Mouse (Mus musculus): ENCODE data around the gene Nsrp1.
"Not testable (repeated sequence)": the region's sequence is repeated elsewhere in the genome, so short reads cannot be mapped to it uniquely, and the experiment has no call there.

Gene Nsrp1

DNA sequence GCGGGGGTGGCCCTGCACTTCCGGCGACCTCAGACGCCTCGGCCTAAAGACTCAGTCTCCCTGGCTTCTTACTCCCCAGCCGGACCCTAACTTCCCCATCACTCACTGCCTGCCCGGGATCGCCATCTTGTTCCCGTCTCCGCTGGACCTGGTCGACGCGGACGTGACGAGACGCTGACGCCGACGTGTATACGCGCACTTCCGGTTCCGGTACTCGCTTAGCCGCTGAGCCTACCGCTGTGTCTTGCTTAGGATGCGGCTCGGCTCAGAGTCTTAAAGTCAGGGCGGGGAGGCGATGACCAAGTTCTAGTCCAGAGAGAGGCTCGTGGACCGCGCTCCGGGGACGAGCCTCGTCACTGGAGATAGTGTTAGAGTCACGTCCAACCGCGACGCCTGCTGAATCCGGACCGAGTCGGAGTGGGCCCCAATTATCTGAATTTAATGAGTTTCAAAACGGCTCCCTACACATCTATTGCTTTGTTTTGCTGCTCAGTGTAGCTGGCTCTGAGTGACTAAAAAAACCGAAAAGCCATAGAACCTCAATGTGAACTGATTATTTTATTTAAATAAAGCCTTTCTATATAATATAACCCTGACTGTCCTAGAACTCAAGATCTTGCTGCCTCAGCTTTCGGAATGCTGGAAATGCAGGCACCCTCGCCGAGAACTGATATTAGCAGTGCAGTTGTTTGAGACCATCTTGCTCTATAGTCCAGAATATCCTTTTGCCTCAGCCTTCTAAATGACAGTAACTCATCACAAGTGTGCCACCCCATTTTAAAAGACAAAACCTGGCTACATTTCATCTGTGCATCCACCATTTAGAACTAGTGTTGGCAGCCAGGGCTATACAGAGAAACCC is at the start of gene Nsrp1:
Nsrp1 (minus strand) TSS at position 163 of the 862 bp plus-strand sequence.
- DNase-seq (ENCODE audit: low spot score in 2 of 2): peak; percentile 82 to 90

GRCm38 (mm10) chr11:77111141-77111540 is 32.9 kb upstream of the Nsrp1 start:
- DNase-seq (ENCODE audit: low spot score in 2 of 2): no peak

GRCm38 (mm10) chr11:77108442-77108841 is 30.2 kb upstream of the Nsrp1 start:
- DNase-seq (ENCODE audit: low spot score in 2 of 2): no peak

- DNase-seq (ENCODE audit: low spot score in 2 of 2): not testable (repeated sequence)
Measured at GRCm38 (mm10) chr11:77107872-77108271, 29.6 kb upstream of the Nsrp1 start.

- DNase-seq (ENCODE audit: low spot score in 2 of 2): no peak
Measured at GRCm38 (mm10) chr11:77106961-77107360, 28.7 kb upstream of the Nsrp1 start.

- DNase-seq (ENCODE audit: low spot score in 2 of 2): peak; percentile 75 to 78
Measured at GRCm38 (mm10) chr11:77100137-77100937, 22.1 kb upstream of the Nsrp1 start.

- DNase-seq (ENCODE audit: low spot score in 2 of 2): no peak
Measured at GRCm38 (mm10) chr11:77098332-77098972, 20.2 kb upstream of the Nsrp1 start.

- no peak for DNase-seq (ENCODE audit: low spot score in 2 of 2)
Measured at GRCm38 (mm10) chr11:77096991-77097390, 18.8 kb upstream of the Nsrp1 start.

DNA sequence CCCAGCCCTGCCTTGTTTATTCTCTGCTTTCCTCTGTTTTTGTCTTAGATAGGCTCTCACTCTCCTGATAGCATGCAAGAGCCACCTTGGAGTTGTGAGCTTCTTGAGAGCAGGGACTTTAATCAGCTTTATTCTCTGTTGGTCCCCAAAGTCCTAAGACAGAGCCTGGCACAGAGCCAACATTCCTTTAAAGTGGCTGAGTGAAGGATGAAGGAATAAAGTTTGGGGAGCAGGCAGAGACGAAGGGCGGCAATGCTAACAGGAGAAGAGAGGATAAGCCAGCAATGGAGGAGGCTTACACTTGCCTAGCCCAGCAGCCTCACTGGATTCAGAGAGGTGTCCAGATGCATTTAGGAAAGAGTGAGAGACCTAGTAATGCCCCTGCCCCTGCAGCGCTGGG is 18.3 kb upstream of the Nsrp1 start:
- no peak for DNase-seq (ENCODE audit: low spot score in 2 of 2)

GRCm38 (mm10) chr11:77095206-77095605 is 17.0 kb upstream of the Nsrp1 start:
- no peak for DNase-seq (ENCODE audit: low spot score in 2 of 2)

DNA sequence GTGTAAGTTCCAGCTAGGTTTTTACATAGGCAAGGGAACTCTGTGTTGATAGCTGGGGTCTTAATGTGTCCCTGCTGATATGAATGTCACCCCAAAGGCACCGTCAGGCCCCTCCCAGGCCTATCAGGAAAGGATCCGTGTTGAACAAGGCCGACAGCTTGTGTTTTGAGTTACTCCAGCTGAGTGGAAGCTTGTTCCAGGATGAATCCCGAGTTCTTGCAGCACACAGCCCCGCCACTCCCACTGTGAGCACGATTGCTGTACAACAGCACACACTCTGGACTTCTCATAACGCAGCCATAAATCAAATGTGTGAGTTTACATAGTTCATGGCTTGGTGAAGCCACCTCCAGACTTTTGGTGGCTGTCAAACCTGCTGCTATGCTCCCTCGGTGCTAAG is 15.9 kb upstream of the Nsrp1 start:
- no peak for DNase-seq (ENCODE audit: low spot score in 2 of 2)

- no peak for DNase-seq (ENCODE audit: low spot score in 2 of 2)
Measured at GRCm38 (mm10) chr11:77093208-77093607, 15.0 kb upstream of the Nsrp1 start.

GRCm38 (mm10) chr11:77089162-77089561 is 10.9 kb upstream of the Nsrp1 start:
- no peak for DNase-seq (ENCODE audit: low spot score in 2 of 2)

DNA sequence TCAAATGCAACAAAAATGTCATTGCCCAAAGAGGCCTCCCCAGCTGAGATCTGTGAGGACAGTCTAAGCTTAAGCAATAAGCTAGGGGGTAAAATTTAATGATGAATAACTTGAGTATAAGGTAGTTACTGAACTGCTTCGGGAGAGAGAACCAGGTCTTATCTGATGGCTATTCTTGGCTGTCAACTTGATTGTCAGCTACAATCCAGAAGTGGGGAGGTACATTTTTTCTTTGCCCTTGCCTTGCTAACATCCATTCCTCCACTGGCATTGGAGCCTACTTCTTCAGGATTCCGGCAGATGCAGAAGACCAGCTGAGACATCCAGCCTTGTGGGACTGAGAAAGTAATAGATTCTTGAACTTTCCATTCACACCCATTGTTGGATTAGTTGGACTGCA is 8.8 kb upstream of the Nsrp1 start:
- no peak for DNase-seq (ENCODE audit: low spot score in 2 of 2)

DNA sequence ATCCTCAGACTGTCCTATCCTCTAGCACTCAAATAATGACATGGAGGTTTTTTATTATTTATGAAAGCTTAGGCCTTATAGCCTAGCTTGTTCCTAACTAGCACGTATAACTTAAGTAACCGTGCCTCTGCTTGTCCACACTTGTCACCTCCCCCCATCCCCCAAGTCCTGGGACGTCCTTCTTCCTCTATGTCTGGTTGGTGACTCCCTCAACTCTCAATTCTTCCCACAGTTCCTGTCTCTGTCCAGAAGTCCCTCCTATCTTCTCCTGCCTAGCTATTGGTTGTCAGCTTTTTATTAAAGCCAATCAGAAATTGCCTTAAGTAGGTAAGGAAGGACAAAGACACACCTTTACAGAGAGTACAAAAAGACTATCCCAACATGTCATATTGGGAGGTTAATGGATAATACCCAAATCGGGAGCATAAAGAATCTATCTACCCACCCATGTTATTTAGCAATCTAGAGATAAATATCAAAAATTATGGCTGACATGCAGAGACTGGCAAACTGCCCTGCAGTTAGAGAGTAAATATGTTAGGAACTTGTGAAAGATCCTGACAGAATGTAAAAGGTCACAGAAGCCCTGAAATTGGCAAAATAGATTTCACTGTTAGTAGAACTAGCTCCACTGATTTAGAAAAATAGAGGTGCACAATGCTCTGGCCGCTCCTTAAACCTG is 5.9 kb upstream of the Nsrp1 start:
- DNase-seq (ENCODE audit: low spot score in 2 of 2): no peak

GRCm38 (mm10) chr11:77079361-77079760 is 1.1 kb upstream of the Nsrp1 start:
- no peak for DNase-seq (ENCODE audit: low spot score in 2 of 2)

- no peak for DNase-seq (ENCODE audit: low spot score in 2 of 2)
Measured at GRCm38 (mm10) chr11:77077792-77078191, 443 bp downstream of the Nsrp1 start.

GRCm38 (mm10) chr11:77077331-77077730 is 904 bp downstream of the Nsrp1 start:
- DNase-seq (ENCODE audit: low spot score in 2 of 2): not testable (repeated sequence)

GRCm38 (mm10) chr11:77070721-77071120 is 7.5 kb downstream of the Nsrp1 start:
- DNase-seq (ENCODE audit: low spot score in 2 of 2): no peak

DNA sequence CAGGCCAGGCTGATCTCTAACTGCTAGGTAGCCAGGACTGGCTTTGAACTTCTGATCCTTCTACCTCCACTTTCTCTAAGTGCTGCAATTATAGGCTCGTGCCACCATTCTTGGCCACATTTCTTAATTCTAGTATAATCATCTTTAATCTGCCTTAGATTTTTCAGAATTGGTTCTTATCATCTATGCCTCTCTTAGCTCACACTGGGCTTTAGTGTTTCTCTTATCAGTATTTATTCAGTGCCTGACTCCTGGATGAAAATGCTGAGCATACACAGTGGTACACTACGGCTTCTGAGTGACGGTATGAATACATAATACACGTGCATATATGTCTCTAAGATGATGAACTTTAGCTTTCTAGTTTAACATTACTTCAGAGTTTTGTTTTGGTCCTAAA is 9.4 kb downstream of the Nsrp1 start:
- no peak for DNase-seq (ENCODE audit: low spot score in 2 of 2)

- no peak for DNase-seq (ENCODE audit: low spot score in 2 of 2)
Measured at GRCm38 (mm10) chr11:77063406-77063805, 14.8 kb downstream of the Nsrp1 start.

DNA sequence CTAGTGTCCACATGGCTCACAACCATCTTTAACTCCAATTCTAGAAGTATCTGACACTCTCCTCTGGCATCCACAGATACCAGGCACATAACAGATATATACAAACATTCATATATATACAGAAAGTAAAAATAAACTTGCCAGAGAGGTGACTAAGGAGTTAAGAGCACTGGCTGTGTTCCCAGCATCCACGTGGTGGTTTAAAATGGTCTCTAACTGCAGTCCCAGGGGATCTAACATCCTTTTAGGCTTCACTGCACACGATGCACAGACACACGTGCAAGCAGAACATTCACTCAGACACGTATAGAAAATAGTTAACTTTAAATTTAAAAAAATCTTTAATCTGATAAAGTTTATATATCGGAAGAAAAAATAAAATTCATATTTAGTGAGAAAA is 16.3 kb downstream of the Nsrp1 start:
- DNase-seq (ENCODE audit: low spot score in 2 of 2): no peak
